Mouse (Mus musculus) lung, adult 2 months (tissue): ENCODE data around the gene Lpar3. TPM values are rescaled to one million over a fixed set of nuclear protein-coding genes. Genes with fewer than 3 reads are reported as not detected.
"Not testable (repeated sequence)": the region's sequence is repeated elsewhere in the genome, so short reads cannot be mapped to it uniquely, and the experiment has no call there.

Experiments used
- DNase-seq: peaks from one replicate; pipeline ENCODE4 v3.0.0; 2022
- H3K4me1 ChIP-seq: fragments of 200-500 bp; 2 replicates; pipeline ENCODE4 v1.6.1; 2011; ENCODE audit warnings: low read length; ENCODE audit not compliant: control insufficient read depth, insufficient read depth
- H3K4me3 ChIP-seq: fragments of 200-500 bp; replicated peaks from 2 replicates; pipeline ENCODE3; 2011; ENCODE audit warnings: low read depth, mild to moderate bottlenecking, control low read depth, low read length; ENCODE audit errors: extremely low read depth
- CTCF ChIP-seq: fragments of 200-500 bp; IDR thresholded peaks from 2 replicates; pipeline ENCODE4 v1.5.1; 2011; ENCODE audit warnings: mild to moderate bottlenecking, low read length, control low read depth; ENCODE audit not compliant: insufficient read depth
- POLR2A ChIP-seq: fragments of 200-500 bp; IDR thresholded peaks from 2 replicates; pipeline ENCODE4 v1.6.1; 2011; ENCODE audit warnings: low read depth, mild to moderate bottlenecking, control low read depth, low read length, borderline replicate concordance; ENCODE audit errors: extremely low read depth
- WGBS: fragments of 180-500 bp; shearing (Covaris S2); methylation state at CpG from one replicate; pipeline ENCODE4 v1.1.7; 2018; 5-methylcytosine and 5-hydroxymethylcytosine counted together
- polyA plus RNA-seq: library from polyadenylated mRNA; depleted of rRNA; stranded (reverse); fragments of >200 nt; gene quantifications from 2 replicates; pipeline ENCODE4 v1.2.3, GENCODE M21; 2012

The Lpar3 gene
- polyA plus RNA-seq, 1 experiment, result 17.8 TPM

DNA sequence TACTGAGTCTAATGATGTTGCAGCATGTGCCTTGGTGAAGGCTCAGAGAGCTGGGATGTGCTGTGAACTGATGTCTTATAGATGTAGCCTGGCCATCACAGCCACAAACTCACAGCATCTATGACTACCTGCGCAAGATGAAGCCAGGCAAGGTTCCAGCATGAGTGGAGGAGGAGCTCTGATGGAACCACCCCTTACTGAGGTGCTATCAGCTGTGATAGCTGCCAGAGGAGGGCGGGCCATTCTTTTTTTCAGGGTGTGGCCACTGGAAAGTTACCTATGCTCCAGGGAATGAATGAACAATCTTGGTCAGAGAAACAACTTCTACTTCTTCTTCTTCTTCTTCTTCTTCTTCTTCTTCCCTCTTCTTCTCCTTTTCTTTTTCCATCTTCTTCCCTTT is 14.1 kb upstream of the Lpar3 start:
- DNase-seq, result no peak
- WGBS, result 92% methylated on average over 2 of the region's 2 CpGs
- Histone ChIP-seq H3K4me3 (no peak overlapping the region), H3K4me1 (no peaks in the 10 kb centered on the region)
- TF ChIP-seq POLR2A, result no peak
- TF ChIP-seq CTCF, result no peak

DNA sequence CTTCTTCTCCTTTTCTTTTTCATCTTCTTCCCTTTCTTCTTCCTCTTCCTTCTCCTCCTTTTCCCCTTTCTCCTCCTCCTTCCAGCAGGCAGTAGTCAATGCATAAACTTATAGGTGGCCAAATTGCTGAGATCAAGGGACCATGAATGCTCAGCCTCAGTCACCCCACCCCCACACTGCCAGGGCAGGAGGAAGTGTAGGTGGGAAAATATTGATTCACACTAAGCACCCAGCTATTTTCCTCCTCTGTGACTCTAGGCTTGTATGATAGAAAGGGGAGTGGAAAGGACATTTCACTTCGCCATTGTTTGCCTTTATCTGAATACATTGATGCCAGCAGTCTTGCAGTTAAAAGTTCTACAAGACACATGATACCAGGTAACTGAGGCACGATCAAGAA is 13.3 kb upstream of the Lpar3 start:
- Histone ChIP-seq H3K4me3 (no peak overlapping the region), H3K4me1 (peaks cover under 1% of the 10 kb centered on the region)
- DNase-seq, result no peak
- WGBS, result 44% methylated on average over 2 of the region's 2 CpGs
- TF ChIP-seq POLR2A (no peak), CTCF (no peak)

DNA sequence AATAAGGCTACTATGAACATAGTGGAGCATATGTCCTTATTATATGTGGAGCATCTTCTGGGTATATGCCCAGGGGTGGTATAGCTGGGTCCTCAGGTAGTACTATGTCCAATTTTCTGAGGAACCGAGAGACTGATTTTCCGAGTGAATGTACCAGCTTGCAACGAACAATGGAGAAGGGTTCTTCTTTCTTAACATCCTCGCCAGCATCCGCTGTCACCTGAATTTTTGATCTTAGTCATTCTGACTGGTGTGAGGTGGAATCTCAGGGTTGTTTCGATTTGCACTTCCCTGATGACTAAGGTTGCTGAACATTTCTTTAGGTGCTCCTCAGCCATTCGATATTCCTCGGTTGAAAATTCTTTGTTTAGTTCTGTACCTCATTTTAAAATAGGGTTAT is 11.0 kb upstream of the Lpar3 start:
- not testable (repeated sequence) for DNase-seq, H3K4me1 ChIP-seq, H3K4me3 ChIP-seq
- 94% methylated on average over 8 of the region's 8 CpGs for WGBS

DNA sequence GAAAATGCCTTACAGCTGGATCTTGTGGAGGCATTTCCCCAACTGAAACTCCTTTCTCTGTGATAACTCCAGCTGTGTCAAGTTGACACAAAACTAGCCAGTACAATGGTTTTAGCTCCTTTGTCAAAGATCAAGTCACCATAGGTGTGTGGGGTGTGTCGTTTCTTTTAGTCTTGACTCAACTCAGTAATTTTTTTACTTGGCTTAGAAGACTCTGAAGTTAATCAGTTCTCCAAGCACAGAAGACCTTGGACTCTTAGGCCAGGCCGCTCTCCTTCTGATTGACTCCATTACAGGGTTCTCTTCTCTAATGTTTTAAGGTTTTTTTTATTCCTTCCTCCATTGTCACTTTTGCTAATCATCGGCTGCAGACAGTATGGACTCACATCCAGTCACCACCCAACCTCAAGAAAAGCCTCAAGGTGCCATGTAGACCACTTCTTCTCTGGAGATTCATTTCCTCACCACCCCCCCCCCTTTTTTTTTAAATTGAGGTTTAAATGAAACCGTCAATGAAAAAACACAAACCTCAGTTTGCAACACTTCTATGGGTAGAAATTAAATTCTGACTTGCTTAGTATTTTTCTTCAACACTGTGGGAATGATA is 9.5 kb upstream of the Lpar3 start:
- 88% methylated on average over 4 of the region's 4 CpGs for WGBS
- DNase-seq, result no peak
- Histone ChIP-seq H3K4me1 (peaks cover 5% of the 10 kb centered on the region), H3K4me3 (no peak overlapping the region)
- TF ChIP-seq CTCF, result no peak

DNA sequence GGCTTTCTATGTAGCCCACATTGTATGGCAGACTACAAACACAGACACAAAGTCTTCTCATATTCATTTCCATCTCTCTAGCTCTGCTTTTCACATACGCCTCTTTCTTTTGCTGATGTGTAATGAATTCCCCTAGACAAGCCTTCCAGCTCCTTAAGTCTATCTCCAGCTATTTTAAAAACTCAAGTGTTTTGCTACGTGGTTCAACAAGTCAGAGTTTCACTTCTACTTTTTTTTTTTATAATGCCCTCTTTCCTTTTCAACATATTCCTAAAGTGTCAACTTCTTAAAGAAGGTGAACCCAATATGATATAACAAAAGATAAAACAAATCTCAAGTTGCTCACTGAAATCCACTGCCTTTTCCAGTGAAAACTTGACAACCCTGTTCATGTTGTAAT is 8.8 kb upstream of the Lpar3 start:
- DNase-seq, result no peak
- Histone ChIP-seq H3K4me1 (peaks cover 5% of the 10 kb centered on the region), H3K4me3 (no peak overlapping the region)
- 52% methylated on average over 2 of the region's 2 CpGs for WGBS
- no peak for TF ChIP-seq POLR2A
- TF ChIP-seq CTCF, result no peak

DNA sequence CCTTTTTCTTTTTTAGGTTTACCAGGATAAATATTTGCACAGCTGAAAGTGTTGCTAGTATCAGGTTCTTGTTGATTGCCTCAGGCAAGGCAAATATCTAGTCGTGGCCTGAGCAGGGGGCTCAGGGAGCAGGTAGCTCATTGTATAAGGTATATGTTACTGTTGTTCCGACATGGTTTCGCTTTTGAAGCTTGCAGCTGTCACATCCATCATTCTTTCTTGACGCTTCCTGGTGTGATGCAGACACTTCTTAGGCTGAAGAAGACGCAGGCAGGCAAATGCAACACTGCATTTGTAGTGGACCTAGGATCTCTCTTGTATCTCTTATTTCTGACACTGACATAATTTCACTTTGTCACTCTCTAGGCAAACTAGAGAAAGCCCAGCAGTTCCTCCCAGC is 7.4 kb upstream of the Lpar3 start:
- H3K4me3 ChIP-seq, result no peak overlapping the region
- peaks cover 5% of the 10 kb centered on the region for H3K4me1 ChIP-seq
- no peak for DNase-seq
- WGBS, result 19% methylated on average over 5 of the region's 5 CpGs
- TF ChIP-seq CTCF, result no peak
- no peak for TF ChIP-seq POLR2A

DNA sequence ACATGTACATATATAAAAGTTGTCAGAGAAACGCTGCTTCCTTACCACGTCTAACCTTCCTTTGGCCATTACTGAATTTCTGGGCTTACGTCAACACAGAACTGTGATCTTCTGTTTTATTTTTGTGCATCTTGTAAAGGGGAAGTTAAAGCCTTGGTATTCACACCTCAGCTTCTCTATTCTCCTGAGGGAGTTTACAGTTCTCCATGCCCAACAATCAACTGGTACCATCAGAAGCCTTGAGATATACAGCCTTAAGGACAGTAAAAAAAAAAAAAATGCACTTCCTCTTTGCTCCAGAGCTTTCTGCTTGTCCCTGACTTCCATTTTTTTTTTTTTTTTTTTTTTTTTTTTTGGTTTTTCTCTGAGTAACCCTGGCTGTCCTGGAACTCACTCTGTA is 4.2 kb upstream of the Lpar3 start:
- H3K4me3 ChIP-seq, result no peak overlapping the region
- WGBS, result 86% methylated on average over 3 of the region's 3 CpGs
- TF ChIP-seq POLR2A (no peak), CTCF (no peak)
- H3K4me1 ChIP-seq, result peaks cover 5% of the 10 kb centered on the region
- DNase-seq, result no peak

DNA sequence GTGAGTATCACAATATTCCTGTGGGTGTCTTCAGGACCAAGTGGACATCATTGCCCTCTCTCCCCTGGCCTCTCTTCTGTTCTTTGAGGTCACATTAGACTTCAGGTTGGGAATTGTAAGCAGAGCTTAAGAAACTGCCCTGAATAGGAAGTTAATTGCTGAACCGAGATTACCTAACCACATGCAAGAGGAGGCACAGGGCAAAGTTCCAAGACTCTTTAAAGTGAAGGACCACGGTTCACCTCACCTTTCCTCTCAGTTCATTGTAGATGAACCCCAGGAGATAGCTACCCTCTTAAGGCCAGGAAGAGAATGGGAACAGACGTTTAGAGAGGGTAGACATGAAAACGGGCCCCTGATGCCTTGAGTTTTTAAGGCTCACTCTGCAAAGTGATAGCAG is 3.5 kb downstream of the Lpar3 start:
- TF ChIP-seq CTCF (no peak), POLR2A (no peak)
- Histone ChIP-seq H3K4me1 (no peaks in the 10 kb centered on the region), H3K4me3 (no peak overlapping the region)
- DNase-seq, result no peak
- WGBS, result 55% methylated on average over 4 of the region's 4 CpGs

DNA sequence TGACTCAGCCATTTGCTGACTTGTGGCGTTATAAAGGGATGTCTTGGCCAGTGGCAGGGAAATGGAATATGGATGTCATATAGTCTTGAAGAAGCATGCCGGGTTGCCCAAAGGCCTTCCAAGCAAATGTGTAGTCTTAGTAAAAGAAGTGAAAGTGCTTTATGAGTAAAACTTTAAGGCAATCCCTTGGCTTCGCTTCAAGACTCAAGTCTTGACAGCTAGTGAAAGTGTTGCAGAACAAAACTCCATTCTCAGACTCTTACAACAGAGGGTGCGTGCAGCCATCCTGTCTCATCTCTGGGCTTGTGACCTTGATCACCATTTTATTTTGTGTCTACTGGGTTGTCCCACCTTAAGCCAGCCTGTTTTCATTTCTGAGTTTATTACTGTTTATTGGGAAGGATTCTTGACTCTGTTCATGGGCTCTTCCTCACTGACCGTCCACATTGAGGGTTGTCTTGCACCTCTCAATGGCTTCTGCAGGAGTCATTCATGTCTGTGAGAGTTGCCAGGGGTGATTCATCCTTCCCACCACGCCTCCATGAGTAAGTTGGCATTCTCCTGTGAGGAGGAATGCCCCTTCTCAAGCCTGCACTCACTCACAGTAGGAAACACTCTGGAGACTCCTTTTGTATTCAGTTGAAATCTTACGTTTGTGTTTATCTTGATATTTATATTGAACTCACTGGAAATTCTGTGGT is 4.4 kb downstream of the Lpar3 start:
- no peak for DNase-seq
- no peak overlapping the region for H3K4me3 ChIP-seq
- TF ChIP-seq POLR2A (no peak), CTCF (no peak)
- H3K4me1 ChIP-seq, result no peaks in the 10 kb centered on the region
- 50% methylated on average over 7 of the region's 7 CpGs for WGBS

DNA sequence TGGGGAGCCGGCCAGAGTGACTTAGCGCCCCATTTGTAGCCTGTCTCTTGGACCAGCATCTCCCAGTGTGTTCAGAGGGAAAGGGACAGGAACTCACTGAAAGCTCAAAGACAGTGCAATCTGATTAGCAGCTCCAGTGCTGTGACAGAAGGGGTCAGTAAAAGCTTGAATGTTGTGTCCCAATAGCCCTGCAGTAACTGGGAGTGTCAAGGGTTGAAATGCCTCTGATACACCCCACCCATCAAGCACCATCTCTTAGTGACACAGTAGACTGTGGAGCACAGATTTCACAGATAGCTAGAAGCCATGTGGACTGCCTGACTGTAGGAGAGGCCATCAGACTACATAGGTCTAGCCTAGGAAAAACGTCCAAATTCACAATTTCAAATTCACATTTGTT is 6.7 kb downstream of the Lpar3 start:
- Histone ChIP-seq H3K4me3 (no peak overlapping the region), H3K4me1 (no peaks in the 10 kb centered on the region)
- TF ChIP-seq POLR2A (no peak), CTCF (no peak)
- no peak for DNase-seq
- WGBS, result 71% methylated on average over 3 of the region's 3 CpGs
